Mouse (Mus musculus): ENCODE data around the gene Cwf19l1.
"Not testable (repeated sequence)": the region's sequence is repeated elsewhere in the genome, so short reads cannot be mapped to it uniquely, and the experiment has no call there.

- TF ChIP-seq CTCF (IDR thresholded peaks at IDR 0.05; ENCODE audit: insufficient read depth, low read length); POLR2A (IDR thresholded peaks at IDR 0.05; ENCODE audit: borderline replicate concordance, extremely low read depth, low read depth, low read length): not testable (repeated sequence)
These were observed 15.0 kb downstream of the Cwf19l1 start for GRCm38 (mm10) chr19:44120686-44121085.

All from lung, adult 2 months (tissue).